Mouse (Mus musculus): ENCODE data around the gene Tex44. TPM values are rescaled to one million over a fixed set of nuclear protein-coding genes. Genes with fewer than 3 reads are reported as not detected.

Tex44 gene
- total RNA-seq (2021) = not detected
- long read RNA-seq, experiment 1 = 0 reads
- long read RNA-seq, experiment 2 = 0 reads

DNA sequence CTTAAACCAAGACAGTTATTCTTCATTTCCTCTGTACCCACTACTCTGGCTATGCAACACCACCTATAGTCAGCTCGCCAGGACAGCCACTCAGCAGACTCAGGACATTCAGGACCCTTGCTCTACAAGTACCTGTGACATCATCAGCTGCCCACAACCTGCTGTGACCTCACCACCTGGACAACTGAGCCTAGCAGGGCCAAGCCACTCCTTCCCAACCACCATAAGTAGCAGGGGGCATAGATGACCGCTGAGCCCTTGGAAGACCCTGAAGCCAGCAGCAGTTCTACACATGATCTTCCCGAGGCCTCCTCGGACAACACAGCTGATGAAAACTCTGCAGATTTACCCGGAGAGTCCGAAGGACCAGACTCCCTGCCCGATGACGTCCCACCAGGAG lies at the start of gene Tex44, which contains the start of gene Nmur1:
Gene Tex44, plus strand, starts transcription at position 202 of the 400 bp plus-strand sequence.
Gene Nmur1, minus strand, starts transcription at position 101 of the 400 bp plus-strand sequence.
- Histone ChIP-seq H3K27ac (no peak within 1 kb of the TSS), H3K4me3 (no peak within 1 kb of the TSS)
- DNase-seq (ENCODE audit: extremely low spot score in 1 of 2, low spot score in 2 of 2) = no peak
- TF ChIP-seq CTCF (IDR thresholded peaks at IDR 0.05) = no peak
- intact Hi-C loops (cut with DNase I) = loop anchor here (10.0 kb wide), 1 partner anchor 51 kb away; no protein-coding TSS in a partner anchor

DNA sequence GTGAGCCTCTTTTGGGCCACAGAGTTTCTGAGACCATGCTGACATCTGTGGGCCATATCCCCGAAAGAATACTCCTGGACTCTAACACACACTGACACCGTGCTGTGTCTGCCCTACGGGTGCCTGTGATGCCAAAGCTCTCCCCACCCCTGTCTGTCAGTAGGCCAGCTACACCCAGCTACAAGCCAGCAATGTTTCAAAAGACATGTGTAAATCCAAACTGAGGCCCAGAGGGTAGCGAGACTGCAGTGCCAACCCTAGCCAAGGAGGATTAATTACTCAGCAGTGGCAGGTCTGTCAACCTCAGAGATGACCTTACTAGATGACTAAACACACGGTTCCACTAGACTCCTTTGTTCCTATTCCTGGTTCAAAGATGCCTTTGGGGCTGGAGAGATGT lies 49.8 kb upstream of the Tex44 start:
- DNase-seq (ENCODE audit: extremely low spot score in 1 of 2, low spot score in 2 of 2) = no peak
- no peak for TF ChIP-seq CTCF (IDR thresholded peaks at IDR 0.05)
- no peak overlapping the region for H3K27ac ChIP-seq
- intact Hi-C loops (cut with DNase I) = loop anchor here (10.0 kb wide), 1 partner anchor 48 kb away; the partner anchor contains the start of genes Nmur1 and Tex44
- H3K4me3 ChIP-seq = no peak overlapping the region

GRCm38 (mm10) chr1:86378662-86379061 lies 47.5 kb upstream of the Tex44 start:
- no peak for DNase-seq (ENCODE audit: extremely low spot score in 1 of 2, low spot score in 2 of 2)
- Histone ChIP-seq H3K4me3 (no peak overlapping the region), H3K27ac (peak overlapping the region; percentile 57; the same call in 1 of the 2 replicates)
- intact Hi-C loops (cut with DNase I) = loop anchor here (10.0 kb wide), 1 partner anchor 46 kb away; the partner anchor contains the start of genes Nmur1 and Tex44
- TF ChIP-seq CTCF (IDR thresholded peaks at IDR 0.05) = no peak

GRCm38 (mm10) chr1:86379161-86379569 lies 47.0 kb upstream of the Tex44 start:
- no peak for TF ChIP-seq CTCF (IDR thresholded peaks at IDR 0.05)
- intact Hi-C loops (cut with DNase I) = loop anchor here (10.0 kb wide), 1 partner anchor 46 kb away; the partner anchor contains the start of genes Nmur1 and Tex44
- DNase-seq (ENCODE audit: extremely low spot score in 1 of 2, low spot score in 2 of 2) = peak in 1 of 2 experiments; percentile 22
- Histone ChIP-seq H3K27ac (peak overlapping the region; percentile 4; the same call in 1 of the 2 replicates), H3K4me3 (no peak overlapping the region)

- peak; percentile 36 to 53 for DNase-seq (ENCODE audit: extremely low spot score in 1 of 2, low spot score in 2 of 2)
- H3K4me3 ChIP-seq = no peak overlapping the region
- intact Hi-C loops (cut with DNase I) = no loop called here
- no peak overlapping the region for H3K27ac ChIP-seq
- peak; percentile 71 for TF ChIP-seq CTCF (IDR thresholded peaks at IDR 0.05)
These were observed 45.1 kb upstream of the Tex44 start for GRCm38 (mm10) chr1:86381027-86381426.

- intact Hi-C loops (cut with DNase I) = loop anchor here (2.0 kb wide), 1 partner anchor 42 kb away; no protein-coding TSS in a partner anchor
- peak; percentile 57 to 76 for DNase-seq (ENCODE audit: extremely low spot score in 1 of 2, low spot score in 2 of 2)
- TF ChIP-seq CTCF (IDR thresholded peaks at IDR 0.05) = peak; percentile 93
- H3K27ac ChIP-seq = no peak overlapping the region
- no peak overlapping the region for H3K4me3 ChIP-seq
These were observed 36.9 kb upstream of the Tex44 start for GRCm38 (mm10) chr1:86389230-86389629.

DNA sequence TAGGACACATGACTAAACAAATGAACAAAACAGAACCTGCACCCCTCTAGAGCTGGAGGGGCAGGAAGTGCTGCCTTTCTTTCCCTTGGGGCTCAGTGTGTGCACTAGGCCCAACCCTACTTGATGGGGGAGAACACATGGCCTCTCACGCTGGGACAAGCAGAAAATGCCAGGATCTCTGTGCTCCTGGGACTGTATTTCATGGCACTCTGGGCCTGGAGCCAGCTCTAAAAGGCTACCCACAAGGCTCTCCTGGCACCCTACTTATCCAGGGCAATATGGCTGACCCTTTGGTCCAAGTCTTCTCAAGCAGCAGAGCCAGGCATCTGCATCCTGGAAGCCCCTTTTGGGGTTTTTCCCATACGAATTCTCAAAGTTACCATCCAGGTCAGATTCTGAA lies 34.7 kb upstream of the Tex44 start:
- intact Hi-C loops (cut with DNase I) = no loop called here
- H3K27ac ChIP-seq = no peak overlapping the region
- no peak for TF ChIP-seq CTCF (IDR thresholded peaks at IDR 0.05)
- H3K4me3 ChIP-seq = no peak overlapping the region
- DNase-seq (ENCODE audit: extremely low spot score in 1 of 2, low spot score in 2 of 2) = no peak

DNA sequence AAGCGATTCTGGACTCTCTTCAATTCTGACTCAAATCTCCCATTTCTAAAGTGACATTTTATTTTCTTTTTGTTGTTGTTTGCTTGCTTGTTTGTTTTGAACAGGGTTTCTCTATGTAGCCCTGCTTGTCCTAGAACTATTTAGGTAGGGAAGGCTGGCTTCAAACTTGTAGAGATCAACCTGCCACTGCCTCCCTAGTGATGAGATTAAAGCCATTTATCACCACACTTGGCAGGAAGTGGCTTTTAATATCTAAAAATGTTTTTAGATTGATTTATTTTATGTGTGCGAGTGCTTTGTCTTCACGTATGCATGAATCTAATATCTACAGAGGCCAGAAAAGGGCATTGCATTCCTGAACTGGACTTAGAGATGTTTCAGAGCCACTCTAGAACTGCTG lies 32.9 kb upstream of the Tex44 start:
- no peak for TF ChIP-seq CTCF (IDR thresholded peaks at IDR 0.05)
- no peak overlapping the region for H3K27ac ChIP-seq
- intact Hi-C loops (cut with DNase I) = no loop called here

DNA sequence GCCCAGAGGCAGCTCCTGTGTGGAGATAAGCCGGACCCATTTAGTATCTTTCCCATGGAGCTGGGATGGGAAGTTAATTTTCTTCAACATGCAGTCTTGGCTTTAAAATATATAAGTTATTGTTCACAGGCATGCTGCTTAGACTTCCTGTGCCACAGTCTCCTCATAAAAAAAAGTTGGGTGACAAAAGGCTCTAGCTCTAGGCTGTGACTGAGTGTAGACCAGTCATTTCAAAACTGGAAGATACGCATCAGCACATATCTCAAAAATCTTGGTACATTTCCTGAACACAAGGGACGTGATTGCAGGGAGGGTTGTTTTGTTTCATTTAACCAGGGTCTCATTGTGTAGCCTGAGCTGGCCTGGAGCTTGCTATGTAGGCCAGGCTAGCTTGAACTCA lies 31.9 kb upstream of the Tex44 start:
- intact Hi-C loops (cut with DNase I) = no loop called here
- no peak for TF ChIP-seq CTCF (IDR thresholded peaks at IDR 0.05)
- H3K4me3 ChIP-seq = no peak overlapping the region
- DNase-seq (ENCODE audit: extremely low spot score in 1 of 2, low spot score in 2 of 2) = no peak
- no peak overlapping the region for H3K27ac ChIP-seq

More for the DNA sequence above, 32.9 kb upstream of the Tex44 start:
- DNase-seq (ENCODE audit: extremely low spot score in 1 of 2, low spot score in 2 of 2) = no peak
- H3K4me3 ChIP-seq = no peak overlapping the region

DNA sequence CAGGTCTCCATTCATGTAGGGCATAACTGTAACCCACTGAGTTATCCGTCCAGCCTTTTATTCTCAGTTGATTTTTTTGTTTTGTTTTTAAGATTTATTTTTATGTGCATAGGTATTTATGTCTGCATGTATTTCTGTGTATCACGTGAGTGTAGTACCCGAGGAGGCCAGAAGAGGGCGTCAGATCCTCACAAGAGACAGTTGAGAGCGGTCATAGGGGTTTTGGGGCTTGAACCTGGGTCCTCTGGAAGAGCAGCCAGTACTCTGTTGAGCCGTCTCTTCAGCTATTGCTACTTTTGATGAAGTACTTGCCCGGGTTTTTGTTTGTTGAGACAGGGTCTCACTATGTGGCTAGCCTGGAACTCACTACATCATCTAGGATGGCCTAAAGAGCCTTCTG lies 30.2 kb upstream of the Tex44 start:
- DNase-seq (ENCODE audit: extremely low spot score in 1 of 2, low spot score in 2 of 2) = no peak
- H3K27ac ChIP-seq = no peak overlapping the region
- peak; percentile 31 for TF ChIP-seq CTCF (IDR thresholded peaks at IDR 0.05)
- intact Hi-C loops (cut with DNase I) = no loop called here
- no peak overlapping the region for H3K4me3 ChIP-seq

DNA sequence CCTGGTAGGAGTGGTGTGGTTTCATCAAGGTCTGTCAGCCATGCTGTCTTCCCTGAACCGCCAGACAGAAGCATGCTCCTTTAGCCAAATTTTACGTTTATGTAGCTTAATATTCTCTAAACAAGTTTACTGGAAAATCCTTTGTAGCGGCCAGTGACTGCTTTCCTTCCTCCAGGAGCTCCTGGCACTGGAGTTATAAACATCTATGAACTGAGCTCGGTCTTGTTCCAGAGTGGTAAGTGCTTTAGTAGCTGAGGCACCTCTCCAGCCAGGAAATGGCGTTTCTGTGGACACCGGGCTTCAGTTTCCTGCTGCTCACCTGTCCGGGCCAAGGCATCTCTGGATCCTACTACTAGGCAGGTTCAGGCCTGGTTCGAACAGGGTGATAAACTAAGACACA lies 28.5 kb upstream of the Tex44 start:
- intact Hi-C loops (cut with DNase I) = no loop called here
- no peak for DNase-seq (ENCODE audit: extremely low spot score in 1 of 2, low spot score in 2 of 2)
- Histone ChIP-seq H3K27ac (no peak overlapping the region), H3K4me3 (no peak overlapping the region)
- no peak for TF ChIP-seq CTCF (IDR thresholded peaks at IDR 0.05)

- Histone ChIP-seq H3K4me3 (no peak overlapping the region), H3K27ac (no peak overlapping the region)
- intact Hi-C loops (cut with DNase I) = no loop called here
- no peak for DNase-seq (ENCODE audit: extremely low spot score in 1 of 2, low spot score in 2 of 2)
- no peak for TF ChIP-seq CTCF (IDR thresholded peaks at IDR 0.05)
These were observed 27.9 kb upstream of the Tex44 start for GRCm38 (mm10) chr1:86398222-86398621.

DNA sequence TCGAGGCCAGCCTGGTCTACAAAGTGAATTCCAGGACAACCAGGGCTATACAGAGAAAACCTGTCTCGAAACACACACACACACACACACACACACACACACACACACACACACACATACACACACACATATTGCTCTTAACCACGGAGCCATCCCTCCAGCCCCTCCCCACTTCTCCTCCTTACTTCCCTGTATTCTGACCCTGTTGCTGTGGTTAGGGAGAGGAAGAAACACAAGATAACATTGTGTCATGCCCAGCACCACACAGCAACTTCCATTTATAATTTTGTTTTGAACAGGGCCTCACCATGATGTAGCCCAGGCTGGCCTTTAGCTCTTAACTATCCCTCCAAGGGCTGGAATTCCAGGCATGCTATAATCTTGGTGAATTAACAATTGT lies 26.8 kb upstream of the Tex44 start:
- Histone ChIP-seq H3K4me3 (no peak overlapping the region), H3K27ac (no peak overlapping the region)
- no peak for DNase-seq (ENCODE audit: extremely low spot score in 1 of 2, low spot score in 2 of 2)
- TF ChIP-seq CTCF (IDR thresholded peaks at IDR 0.05) = no peak
- intact Hi-C loops (cut with DNase I) = no loop called here
